Mouse (Mus musculus) heart, postnatal 0 days (tissue): ENCODE measurements around the gene Cxcl5. TPM values are rescaled to one million over a fixed set of nuclear protein-coding genes. Genes with fewer than 3 reads are reported as not detected.

Experiments
- ATAC-seq: fragments of 200-750 bp; cut with Nextera tagmentation; 2 replicates; pipeline ENCODE4 v1.8.0; 2017; ENCODE audit warnings: low read depth, moderate number of reproducible peaks, moderate library complexity; ENCODE audit not compliant: insufficient read depth
- DNase-seq: peaks from one replicate; pipeline ENCODE4 v3.0.0-alpha.2; 2016; ENCODE audit warnings: low spot score
- H3K27ac ChIP-seq: fragments of 300-500 bp; sonication (generic); 2 replicates; pipeline ENCODE4 v1.5.1; 2014; ENCODE audit warnings: low read depth, mild to moderate bottlenecking
- H3K27me3 ChIP-seq: fragments of 300-500 bp; sonication (generic); 2 replicates; pipeline ENCODE4 v1.6.1; 2014; ENCODE audit warnings: low read length, mixed read lengths; ENCODE audit not compliant: control insufficient read depth, insufficient read depth
- H3K36me3 ChIP-seq: fragments of 300-500 bp; sonication (generic); replicated peaks from 2 replicates; pipeline ENCODE4 v1.6.1; 2014; ENCODE audit warnings: low read length, mixed read lengths; ENCODE audit not compliant: control insufficient read depth, insufficient read depth
- H3K4me1 ChIP-seq: fragments of 300-500 bp; sonication (generic); 2 replicates; pipeline ENCODE4 v1.6.1; 2014; ENCODE audit warnings: antibody characterized with exemption; ENCODE audit not compliant: control insufficient read depth, insufficient read depth
- H3K4me2 ChIP-seq: fragments of 300-500 bp; sonication (generic); 2 replicates; pipeline ENCODE4 v1.6.1; 2014; ENCODE audit warnings: low read depth, mild to moderate bottlenecking, low read length, moderate library complexity
- H3K4me3 ChIP-seq: fragments of 300-500 bp; sonication (generic); 2 replicates; pipeline ENCODE4 v1.5.1; 2014; ENCODE audit warnings: low read depth, low read length
- H3K9ac ChIP-seq: fragments of 300-500 bp; sonication (generic); replicated peaks from 2 replicates; pipeline ENCODE4 v1.6.1; 2014; ENCODE audit warnings: low read depth, low read length, mixed read lengths
- H3K9me3 ChIP-seq: fragments of 300-500 bp; sonication (generic); replicated peaks from 2 replicates; pipeline ENCODE4 v1.6.1; 2016; ENCODE audit warnings: low read length; ENCODE audit not compliant: control insufficient read depth
- CTCF ChIP-seq: IDR thresholded peaks from 2 replicates; pipeline ENCODE4 v1.5.1; 2016; ENCODE audit warnings: antibody characterized with exemption, control low read depth, low read depth
- EP300 ChIP-seq: IDR thresholded peaks from 2 replicates; pipeline ENCODE4 v1.6.1; 2016; ENCODE audit warnings: antibody characterized with exemption, low read depth
- WGBS: fragments of 180-500 bp; shearing (Covaris S2); extraction: QIAGEN DNeasy Blood & Tissue Kit; methylation state at CpG from one replicate; pipeline ENCODE4 v1.1.7; 2014; 5-methylcytosine and 5-hydroxymethylcytosine counted together
- microRNA-seq: library from miRNA; unstranded; fragments of <30 nt; microRNA quantifications from one replicate; pipeline ENCODE4, GENCODE M21; 2016
- polyA plus RNA-seq: library from polyadenylated mRNA; unstranded; fragments of >200 nt; fragmentation: Nextera tagmentation; extraction: Ambion mirVana; gene quantifications from 2 replicates; pipeline ENCODE4 v1.2.1, GENCODE M21; 2015
- total RNA-seq: library from RNA; depleted of rRNA; stranded (reverse); fragments of >200 nt; gene quantifications from 2 replicates; pipeline ENCODE4 v1.2.3, GENCODE M21; 2014; ENCODE audit warnings: low replicate concordance; rRNA removed

Cxcl5 gene
- total and polyA plus RNA-seq, 2 experiments from 2014 or later: 0.10 TPM; not detected in 1

GRCm38 (mm10) chr5:90804574-90804973 lies 45.4 kb downstream of the Cxcl5 start:
- H3K4me1 ChIP-seq: no peaks in the 10 kb centered on the region
- H3K9me3 ChIP-seq: no peaks in the 10 kb centered on the region
- H3K27me3 ChIP-seq: no peaks in the 10 kb centered on the region
- no peak overlapping the region for H3K9ac ChIP-seq
- H3K4me2 ChIP-seq: no peak overlapping the region
- no peaks in the 10 kb centered on the region for H3K36me3 ChIP-seq
- ATAC-seq (no peak), DNase-seq (no peak)
- no peak overlapping the region for H3K27ac ChIP-seq
- TF ChIP-seq EP300 (no peak), CTCF (no peak)
- no peak overlapping the region for H3K4me3 ChIP-seq

GRCm38 (mm10) chr5:90806050-90806449 lies 46.9 kb downstream of the Cxcl5 start:
- no peak overlapping the region for H3K4me3 ChIP-seq
- no peaks in the 10 kb centered on the region for H3K36me3 ChIP-seq
- DNase-seq (no peak), ATAC-seq (no peak)
- no peaks in the 10 kb centered on the region for H3K4me1 ChIP-seq
- no peaks in the 10 kb centered on the region for H3K27me3 ChIP-seq
- TF ChIP-seq EP300: no peak
- TF ChIP-seq CTCF: no peak
- H3K4me2 ChIP-seq: no peak overlapping the region
- no peak overlapping the region for H3K9ac ChIP-seq
- no peak overlapping the region for H3K27ac ChIP-seq
- H3K9me3 ChIP-seq: no peaks in the 10 kb centered on the region

GRCm38 (mm10) chr5:90807176-90807950 lies 48.2 kb downstream of the Cxcl5 start:
- Histone ChIP-seq H3K4me1 (no peaks in the 10 kb centered on the region), H3K4me2 (no peak overlapping the region), H3K9me3 (no peaks in the 10 kb centered on the region), H3K9ac (no peak overlapping the region), H3K36me3 (no peaks in the 10 kb centered on the region), H3K4me3 (no peak overlapping the region), H3K27me3 (no peaks in the 10 kb centered on the region), H3K27ac (no peak overlapping the region)
- TF ChIP-seq EP300: no peak
- TF ChIP-seq CTCF: no peak
- ATAC-seq (no peak), DNase-seq (no peak)
- WGBS: 69% methylated on average over 3 of the region's 3 CpGs

Small RNA genes lying within 50 kb of the gene (microRNA-seq; reads per million reads assigned to microRNA genes)
- gene Gm24322: not detected

Other genes with a start within 250 kb of the Cxcl5 start
- not detected in 2 replicates for gene Afm, start 240.4 kb upstream of the Cxcl5 start, total RNA-seq
- gene Afm, start 240.4 kb upstream of the Cxcl5 start, polyA plus RNA-seq: not detected in 2 replicates
- not detected in 2 replicates for gene 5830473C10Rik, start 198.3 kb upstream of the Cxcl5 start, total RNA-seq
- gene 5830473C10Rik, start 198.3 kb upstream of the Cxcl5 start, polyA plus RNA-seq: not detected in 2 replicates
- gene Rassf6, start 118.7 kb upstream of the Cxcl5 start, total RNA-seq: 0.35 and 0.65 TPM in 2 replicates
- 0.41 and 0.43 TPM in 2 replicates for gene Rassf6, start 118.7 kb upstream of the Cxcl5 start, polyA plus RNA-seq
- 2.9 and 4.8 TPM in 2 replicates for gene Ppbp, start 9.2 kb downstream of the Cxcl5 start, total RNA-seq
- 1.1 and 1.5 TPM in 2 replicates for gene Ppbp, start 9.2 kb downstream of the Cxcl5 start, polyA plus RNA-seq
- gene Pf4, start 13.1 kb downstream of the Cxcl5 start, total RNA-seq: 45.1 and 102 TPM in 2 replicates
- gene Pf4, start 13.1 kb downstream of the Cxcl5 start, polyA plus RNA-seq: 66.0 and 73.4 TPM in 2 replicates
- not detected in 2 replicates for gene Cxcl3, start 26.7 kb downstream of the Cxcl5 start, total RNA-seq
- gene Cxcl3, start 26.7 kb downstream of the Cxcl5 start, polyA plus RNA-seq: not detected in 2 replicates
- 0.19 TPM in 1 of 2 replicates, not detected in the other for gene Cxcl15, start 35.2 kb downstream of the Cxcl5 start, total RNA-seq
- gene Cxcl15, start 35.2 kb downstream of the Cxcl5 start, polyA plus RNA-seq: 0.08 TPM in 1 of 2 replicates, not detected in the other
- 0.27 and 0.31 TPM in 2 replicates for gene Cxcl1, start 131.9 kb downstream of the Cxcl5 start, total RNA-seq
- 1.4 and 1.5 TPM in 2 replicates for gene Cxcl1, start 131.9 kb downstream of the Cxcl5 start, polyA plus RNA-seq
- gene Cxcl2, start 144.5 kb downstream of the Cxcl5 start, total RNA-seq: not detected in 2 replicates
- not detected in 2 replicates for gene Cxcl2, start 144.5 kb downstream of the Cxcl5 start, polyA plus RNA-seq
- 30.5 and 88.5 TPM in 2 replicates for gene Mthfd2l, start 171.8 kb downstream of the Cxcl5 start, total RNA-seq
- 29.1 and 29.2 TPM in 2 replicates for gene Mthfd2l, start 171.8 kb downstream of the Cxcl5 start, polyA plus RNA-seq